Mouse (Mus musculus): ENCODE data around the gene Tiam1.

DNA sequence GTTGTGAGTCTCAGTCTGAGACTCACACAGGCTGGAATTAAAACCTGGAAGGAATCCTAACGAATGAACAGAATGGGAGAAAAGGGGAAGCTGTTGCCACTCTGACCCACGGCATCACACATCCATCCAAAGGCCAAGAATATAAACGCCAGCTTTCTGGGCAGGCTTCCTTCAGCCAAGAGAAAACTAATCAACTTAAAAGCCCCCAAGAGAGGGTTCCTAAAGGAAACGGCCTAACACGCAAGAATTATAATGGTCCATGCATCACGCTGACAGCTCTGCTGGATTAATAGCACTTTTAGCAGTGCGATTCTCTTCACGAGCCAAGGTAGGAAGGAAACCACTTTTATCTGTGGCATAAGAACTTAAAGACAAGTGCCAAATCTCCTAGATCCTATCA is 242.9 kb downstream of the Tiam1 start:
- TF ChIP-seq CTCF (IDR thresholded peaks at IDR 0.05; ENCODE audit: borderline replicate concordance, extremely low read depth, insufficient read depth, insufficient read length): no peak
- TF ChIP-seq POLR2A (IDR thresholded peaks at IDR 0.05; ENCODE audit: borderline replicate concordance, extremely low read depth, insufficient read depth, insufficient read length, poor library complexity, severe bottlenecking): no peak

All from brain, embryonic 14.5 days (tissue).